Comparison of ENCODE assay signal across 8 mouse cellular contexts in the genomic region with DNA sequence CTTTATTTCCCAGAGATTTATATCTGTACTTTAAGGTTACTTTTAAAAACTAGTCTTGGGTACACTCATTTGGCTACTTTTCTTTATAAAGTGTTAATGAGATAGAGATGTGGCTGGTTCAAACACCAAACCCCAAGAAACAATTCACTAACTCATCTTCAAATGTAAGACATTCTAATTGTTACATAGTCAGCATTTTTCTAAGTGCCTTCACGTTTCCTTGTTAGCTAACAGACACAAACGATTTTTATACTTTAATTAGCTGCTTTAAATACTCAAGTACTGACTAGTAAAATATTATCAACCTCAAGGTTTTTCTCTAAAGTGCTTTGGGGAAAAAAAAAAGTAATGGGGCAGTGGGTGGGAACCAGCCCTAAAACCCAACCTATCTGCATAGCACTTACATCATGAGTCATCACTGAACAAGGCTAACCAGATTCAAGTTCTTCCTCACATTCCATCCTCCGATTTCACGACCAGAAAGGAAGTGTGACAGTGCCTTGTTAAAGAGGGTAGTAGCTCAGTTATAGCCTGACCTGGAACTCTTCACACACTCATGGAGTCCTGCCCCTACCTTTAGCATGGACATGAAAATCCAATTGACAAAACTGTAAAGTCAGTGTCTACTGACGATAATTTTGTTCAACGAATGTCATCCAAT. TPM values are rescaled to one million over a fixed set of nuclear protein-coding genes. Genes with fewer than 3 reads are reported as not detected.
DNase-seq lines count a peak whose midpoint lies in the region; ATAC-seq and TF ChIP-seq lines count a peak whose summit lies in the region.

No protein-coding gene starts in this region.

- H3K36me3 ChIP-seq in CH12.LX (replicated peaks in 1 of 2; ENCODE audit: control insufficient read depth in 1 of 2, insufficient read depth in 1 of 2, low read length in 1 of 2), result peaks cover 19 to 36% of the 10 kb centered on the region in 2 experiments
- H3K36me3 ChIP-seq in embryonic facial prominence, embryonic 13.5 days, result peaks cover 29% of the 10 kb centered on the region
- H3K36me3 ChIP-seq in hindbrain, embryonic 13.5 days, result peaks cover 23% of the 10 kb centered on the region
- peaks cover 5% of the 10 kb centered on the region; the same call in 1 of the 2 replicates for H3K36me3 ChIP-seq in lung, postnatal 0 days (ENCODE audit: insufficient read depth, low read length)
- H3K36me3 ChIP-seq in stomach, embryonic 15.5 days, result peaks cover 22% of the 10 kb centered on the region

- TF ChIP-seq POLR2A in cerebellum, adult 2 months (IDR thresholded peaks at IDR 0.05; ENCODE audit: borderline replicate concordance, insufficient read depth, low read length), result no peak
- peak; percentile 50; the same call in 1 of the 2 replicates for TF ChIP-seq POLR2A in CH12.LX (IDR thresholded peaks at IDR 0.05; ENCODE audit: low read depth, low read length)

- WGBS in cerebellum, adult 2 months, result 16% methylated on average over 6 of the region's 6 CpGs
- WGBS in embryonic facial prominence, embryonic 13.5 days, result 15% methylated on average over 6 of the region's 6 CpGs
- whole genome bisulfite sequencing in hindbrain, embryonic 13.5 days, result 27% methylated on average over 6 of the region's 6 CpGs
- 4% methylated on average over 6 of the region's 6 CpGs for WGBS in lung, postnatal 0 days
- 9% methylated on average over 6 of the region's 6 CpGs for WGBS in stomach, embryonic 15.5 days

- H3K4me3 ChIP-seq in cerebellum, adult 2 months (replicated peaks; ENCODE audit: insufficient read depth, low read depth, low read length), result peak overlapping the region; percentile 89
- peak overlapping the region; percentile 77 to 91 (median 86) for H3K4me3 ChIP-seq in CH12.LX (replicated peaks in 1 of 3; ENCODE audit: low read depth in 2 of 3, low read length in 2 of 3, poor library complexity in 1 of 3)
- H3K4me3 ChIP-seq in embryonic facial prominence, embryonic 13.5 days, result peak overlapping the region; percentile 91
- peak overlapping the region; percentile 90 for H3K4me3 ChIP-seq in hindbrain, embryonic 13.5 days
- H3K4me3 ChIP-seq in lung, postnatal 0 days (ENCODE audit: low read depth, low read length), result peak overlapping the region; percentile 84
- peak overlapping the region; percentile 96 for H3K4me3 ChIP-seq in stomach, embryonic 15.5 days (replicated peaks)

- no peaks in the 10 kb centered on the region for H3K27me3 ChIP-seq in cerebellum, adult 2 months (ENCODE audit: control insufficient read depth, insufficient read depth, low read length)
- peaks cover 9% of the 10 kb centered on the region for H3K27me3 ChIP-seq in CH12.LX (replicated peaks)
- H3K27me3 ChIP-seq in embryonic facial prominence, embryonic 13.5 days, result no peaks in the 10 kb centered on the region
- 0 out of 2 replicates have a peak, but pooled peaks cover 7% of the 10 kb centered on the region for H3K27me3 ChIP-seq in hindbrain, embryonic 13.5 days
- H3K27me3 ChIP-seq in lung, postnatal 0 days (replicated peaks; ENCODE audit: insufficient read depth, low read length), result no peaks in the 10 kb centered on the region
- no peaks in the 10 kb centered on the region for H3K27me3 ChIP-seq in stomach, embryonic 15.5 days (replicated peaks)

- no peaks in the 10 kb centered on the region for H3K4me1 ChIP-seq in cerebellum, adult 2 months (ENCODE audit: control insufficient read depth, insufficient read depth, low read length)
- peaks cover 11 to 33% of the 10 kb centered on the region in 2 experiments; a peak in 3 of 4 replicates for H3K4me1 ChIP-seq in CH12.LX (ENCODE audit: control insufficient read depth in 1 of 2, insufficient read depth in 2 of 2)
- peaks cover 24% of the 10 kb centered on the region for H3K4me1 ChIP-seq in embryonic facial prominence, embryonic 13.5 days
- H3K4me1 ChIP-seq in hindbrain, embryonic 13.5 days (replicated peaks), result peaks cover 39% of the 10 kb centered on the region
- peaks cover 21% of the 10 kb centered on the region for H3K4me1 ChIP-seq in lung, postnatal 0 days (ENCODE audit: insufficient read depth, low read depth, low read length)
- H3K4me1 ChIP-seq in stomach, embryonic 15.5 days, result peaks cover 4% of the 10 kb centered on the region; the same call in 1 of the 2 replicates

- H3K9ac ChIP-seq in CH12.LX (ENCODE audit: insufficient read depth, low read depth), result peak overlapping the region; percentile 90
- peak overlapping the region; percentile 97 for H3K9ac ChIP-seq in embryonic facial prominence, embryonic 13.5 days
- peak overlapping the region; percentile 96 for H3K9ac ChIP-seq in hindbrain, embryonic 13.5 days
- H3K9ac ChIP-seq in lung, postnatal 0 days (replicated peaks; ENCODE audit: low read depth), result peak overlapping the region; percentile 90
- peak overlapping the region; percentile 91; the same call in 1 of the 2 replicates for H3K9ac ChIP-seq in stomach, embryonic 15.5 days

- no peaks in the 10 kb centered on the region for H3K9me3 ChIP-seq in CH12.LX (replicated peaks; ENCODE audit: low read length)
- no peaks in the 10 kb centered on the region for H3K9me3 ChIP-seq in embryonic facial prominence, embryonic 13.5 days
- H3K9me3 ChIP-seq in hindbrain, embryonic 13.5 days, result no peaks in the 10 kb centered on the region
- H3K9me3 ChIP-seq in lung, postnatal 0 days (ENCODE audit: low read length), result no peaks in the 10 kb centered on the region
- no peaks in the 10 kb centered on the region for H3K9me3 ChIP-seq in stomach, embryonic 15.5 days

- no peak for TF ChIP-seq CTCF in cerebellum, adult 2 months (IDR thresholded peaks at IDR 0.05; ENCODE audit: borderline replicate concordance, insufficient read depth, low read depth, low read length)
- no peak for TF ChIP-seq CTCF in CH12.LX (conservative IDR thresholded peaks at IDR 0.05 in 1 of 2, IDR thresholded peaks at IDR 0.05 in 1 of 2; ENCODE audit: low read depth in 2 of 2, low read length in 2 of 2)
- TF ChIP-seq CTCF in lung, postnatal 0 days (IDR thresholded peaks at IDR 0.05), result no peak

- in situ Hi-C loops in CH12.LX (cut with MboI; ENCODE audit: low pct_ligation_motif_present, low pct_unique_long_range_greater_than_20kb, low sequenced_read_pairs), result no loop called here

- peak overlapping the region; percentile 96 for H3K4me2 ChIP-seq in CH12.LX (ENCODE audit: insufficient read depth, low read depth, poor library complexity, severe bottlenecking)
- peak overlapping the region; percentile 90 for H3K4me2 ChIP-seq in embryonic facial prominence, embryonic 13.5 days
- H3K4me2 ChIP-seq in hindbrain, embryonic 13.5 days, result peak overlapping the region; percentile 86
- peak overlapping the region; percentile 66 for H3K4me2 ChIP-seq in lung, postnatal 0 days (replicated peaks; ENCODE audit: low read depth, low read length)
- H3K4me2 ChIP-seq in stomach, embryonic 15.5 days, result peak overlapping the region; percentile 79

- no peak for DNase-seq in cerebellum, adult 2 months
- DNase-seq in cerebellum, adult 18-20 months, result no peak
- peak; percentile 81 for DNase-seq in CH12.LX (ENCODE audit: extremely low read depth)
- DNase-seq in lung, postnatal 0 days (ENCODE audit: low spot score), result peak; percentile 87
- no peak for DNase-seq in spleen, postnatal 10 days (ENCODE audit: low spot score in 2 of 2)

- peaks cover 44% of the 10 kb centered on the region for H3K79me2 ChIP-seq in CH12.LX (replicated peaks; ENCODE audit: control insufficient read depth, extremely low read depth, insufficient read depth, poor library complexity, severe bottlenecking)

- no peak for TF ChIP-seq RAD21 in CH12.LX (IDR thresholded peaks at IDR 0.05; ENCODE audit: low read depth, low read length)

- dilution Hi-C loops in CH12.LX (cut with MboI; ENCODE audit: extremely low pct_ligation_motif_present, extremely low pct_unique_long_range_greater_than_20kb, low sequenced_read_pairs), result no loop called here

- ATAC-seq in embryonic facial prominence, embryonic 13.5 days (ENCODE audit: insufficient number of reproducible peaks, insufficient read depth, low FRiP score, low TSS enrichment, low read depth), result no peak
- ATAC-seq in hindbrain, embryonic 13.5 days (ENCODE audit: low FRiP score), result no peak
- ATAC-seq in lung, postnatal 0 days, result no peak
- no peak for ATAC-seq in stomach, embryonic 15.5 days (ENCODE audit: insufficient read depth, low FRiP score, low read depth)

- no peak overlapping the region for H3K27ac ChIP-seq in cerebellum, adult 2 months (ENCODE audit: insufficient read depth, low read length)
- H3K27ac ChIP-seq in CH12.LX (ENCODE audit: insufficient read depth, low read depth), result peak overlapping the region; percentile 84
- peak overlapping the region; percentile 95 for H3K27ac ChIP-seq in embryonic facial prominence, embryonic 13.5 days
- H3K27ac ChIP-seq in hindbrain, embryonic 13.5 days, result peak overlapping the region; percentile 99
- peak overlapping the region; percentile 96; the same call in 1 of the 2 replicates for H3K27ac ChIP-seq in lung, postnatal 0 days (ENCODE audit: low read length)
- peak overlapping the region; percentile 96 for H3K27ac ChIP-seq in stomach, embryonic 15.5 days

- TF ChIP-seq EP300 in CH12.LX (IDR thresholded peaks at IDR 0.05; ENCODE audit: low read length), result peak; percentile 85; the same call in 1 of the 2 replicates
- no peak for TF ChIP-seq EP300 in lung, postnatal 0 days (IDR thresholded peaks at IDR 0.05)

TF ChIP-seq in CH12.LX, 34 proteins besides CTCF, POLR2A, EP300 and RAD21 (continues in another document):
- TF ChIP-seq MXI1 (IDR thresholded peaks at IDR 0.05; ENCODE audit: low read depth, low read length), result peak; percentile 14; the same call in 1 of the 2 replicates
- TF ChIP-seq ZMIZ1 (IDR thresholded peaks at IDR 0.05; ENCODE audit: low read depth, low read length), result no peak
- no peak for TF ChIP-seq PAX5 (IDR thresholded peaks at IDR 0.05; ENCODE audit: low read length)

RNA-seq across cellular contexts. Expression of a gene that starts 1.5 kb away (rescaled TPM):
- 207 and 217 TPM in 2 replicates for polyA plus RNA-seq in cerebellum, adult 2 months (2012; rRNA removed)
- 54.7 and 84.1 TPM in 2 replicates for total RNA-seq in CH12.LX (2012; rRNA removed)
- 104 and 122 TPM in 2 replicates for total RNA-seq in CH12.LX (2014; rRNA removed)
- 118 and 129 TPM in 2 replicates for polyA plus RNA-seq in CH12.LX (2012; ENCODE audit: insufficient read length, low read depth)
- polyA plus RNA-seq in embryonic facial prominence, embryonic 13.5 days (2015; fragmentation: Nextera tagmentation; extraction: Ambion mirVana), result 339 and 403 TPM in 2 replicates
- polyA plus RNA-seq in hindbrain, embryonic 13.5 days (2015; fragmentation: Nextera tagmentation; extraction: Ambion mirVana), result 571 and 597 TPM in 2 replicates
- 134 and 144 TPM in 2 replicates for polyA plus RNA-seq in lung, postnatal 0 days (2015; fragmentation: Nextera tagmentation; extraction: Ambion mirVana)
- polyA plus RNA-seq in stomach, embryonic 15.5 days (2015; fragmentation: Nextera tagmentation; extraction: Ambion mirVana), result 186 and 196 TPM in 2 replicates

RNA-seq across cellular contexts. Expression of a gene that starts 43.7 kb away (rescaled TPM):
- polyA plus RNA-seq in cerebellum, adult 2 months (2012; rRNA removed), result not detected in 2 replicates
- not detected in 2 replicates for total RNA-seq in CH12.LX (2012; rRNA removed)
- not detected in 2 replicates for total RNA-seq in CH12.LX (2014; rRNA removed)
- not detected in 2 replicates for polyA plus RNA-seq in CH12.LX (2012; ENCODE audit: insufficient read length, low read depth)
- not detected in 2 replicates for polyA plus RNA-seq in embryonic facial prominence, embryonic 13.5 days (2015; fragmentation: Nextera tagmentation; extraction: Ambion mirVana)
- polyA plus RNA-seq in hindbrain, embryonic 13.5 days (2015; fragmentation: Nextera tagmentation; extraction: Ambion mirVana), result 0.32 TPM in 1 of 2 replicates, not detected in the other
- not detected in 2 replicates for polyA plus RNA-seq in lung, postnatal 0 days (2015; fragmentation: Nextera tagmentation; extraction: Ambion mirVana)
- 0.19 TPM in 1 of 2 replicates, not detected in the other for polyA plus RNA-seq in stomach, embryonic 15.5 days (2015; fragmentation: Nextera tagmentation; extraction: Ambion mirVana)

Comparison
In these comparisons a context has a peak if more than half of its experiments do, and no peak if none do; other contexts are left out.
1. DNase-seq: peak in CH12.LX (single experiment) and lung, postnatal 0 days (single experiment); none in cerebellum, adult 2 months (0 of 2), cerebellum, adult 18-20 months (0 of 2) and spleen, postnatal 10 days (0 of 2).
2. Peak in every context shown above with its lines, with median percentiles within 50 percentile points of each other: H3K4me3 ChIP-seq, H3K4me2 ChIP-seq and H3K9ac ChIP-seq.